Mouse (Mus musculus) heart, postnatal 14 days (tissue): Measurements from ENCODE around the gene Smco3. TPM values are rescaled to one million over a fixed set of nuclear protein-coding genes. Genes with fewer than 3 reads are reported as not detected.

Experiments
- DNase-seq, 2 experiments: peaks; one replicate each; pipeline ENCODE4 v3.0.0; 2021 to 2022
- intact Hi-C: fragments of 180-260 bp; cut with DNase I; formaldehyde crosslinking; loops from one replicate; pipeline ENCODE4 v1.15.1; 2025
- total RNA-seq, 2 experiments: library from RNA; stranded (reverse); gene quantifications; 2 replicates each; pipeline ENCODE4 v1.2.3; 2021

Gene Smco3
- total RNA-seq, 2 experiments from 2014 or later: not detected

DNA sequence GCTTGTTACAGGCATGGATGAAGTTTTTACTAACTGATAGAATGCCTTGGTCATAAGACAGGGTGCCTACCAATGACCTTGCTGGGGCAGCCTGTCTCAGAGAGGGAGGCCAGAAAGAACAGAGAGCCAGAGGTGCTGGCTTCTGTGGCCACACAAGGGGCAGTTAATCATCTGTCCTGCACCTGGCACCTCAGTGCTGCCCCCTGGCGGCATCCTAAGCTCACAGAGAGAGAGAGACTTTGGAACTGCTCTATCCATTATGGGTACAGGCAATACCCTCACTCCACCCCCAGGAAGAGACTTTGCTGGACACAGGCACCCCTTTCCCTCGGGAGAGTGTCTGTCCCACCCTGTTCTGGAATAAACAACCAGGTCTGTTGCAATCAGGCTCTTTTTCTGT, 12.5 kb upstream of the Smco3 start:
- DNase-seq: peak; percentile 68 to 74
- intact Hi-C loops: no loop called here

DNA sequence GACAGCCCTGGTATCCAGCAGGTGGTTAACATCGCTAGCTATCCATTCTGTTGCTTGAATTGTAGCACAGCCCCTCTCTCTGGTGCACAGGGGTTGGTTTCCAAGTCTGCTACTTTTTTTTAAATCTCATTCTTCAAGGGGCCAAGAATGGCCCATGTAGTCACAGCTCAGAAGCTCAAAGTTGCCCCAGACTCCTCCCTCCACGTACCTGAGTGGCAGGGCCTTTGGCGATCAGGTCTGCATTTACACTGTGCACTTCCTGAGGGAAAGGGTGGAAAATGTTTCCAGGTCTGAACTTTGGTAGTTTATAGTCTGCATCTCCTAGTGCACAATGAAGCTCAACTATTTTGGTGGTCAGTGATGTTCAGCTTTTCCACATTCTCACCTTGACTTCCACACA, 12.0 kb upstream of the Smco3 start:
- intact Hi-C loops: no loop called here
- no peak for DNase-seq

DNA sequence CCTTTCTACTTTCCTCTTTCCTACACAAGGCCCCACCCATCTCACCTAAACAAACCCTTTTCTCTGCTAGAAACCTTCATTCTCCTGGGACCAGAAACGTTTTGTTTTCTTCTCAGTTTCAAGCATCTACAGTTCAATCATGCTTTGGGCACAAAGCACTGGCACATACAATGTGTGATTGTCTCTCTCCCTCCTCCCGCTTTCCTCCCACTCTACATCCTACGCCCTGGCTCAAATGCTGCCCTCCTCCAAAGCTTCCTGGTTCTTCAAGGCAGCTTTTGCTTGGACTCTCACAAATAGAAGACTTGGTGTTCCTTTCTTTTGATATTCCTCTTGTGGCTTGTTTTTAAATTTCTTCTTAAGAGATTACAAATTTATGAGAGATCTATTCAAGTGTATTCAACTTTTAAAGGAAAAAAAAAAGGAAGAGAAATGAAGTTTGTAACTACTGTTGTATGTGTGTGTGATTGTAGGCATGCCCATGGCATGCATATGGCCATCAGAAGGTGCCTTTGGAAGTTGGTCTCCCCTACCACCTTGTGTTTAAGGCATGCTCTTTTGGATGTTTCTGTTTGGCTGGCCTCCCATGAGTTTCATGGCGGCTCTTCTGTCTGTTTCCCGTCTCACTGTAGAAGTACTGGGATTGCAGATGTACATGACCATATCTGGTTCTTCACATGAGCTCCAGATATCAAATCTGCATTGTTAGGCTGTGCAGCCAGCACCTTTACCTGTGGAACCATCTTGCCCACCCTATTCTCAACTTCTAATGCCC, 10.6 kb upstream of the Smco3 start:
- DNase-seq: no peak
- intact Hi-C loops: no loop called here

DNA sequence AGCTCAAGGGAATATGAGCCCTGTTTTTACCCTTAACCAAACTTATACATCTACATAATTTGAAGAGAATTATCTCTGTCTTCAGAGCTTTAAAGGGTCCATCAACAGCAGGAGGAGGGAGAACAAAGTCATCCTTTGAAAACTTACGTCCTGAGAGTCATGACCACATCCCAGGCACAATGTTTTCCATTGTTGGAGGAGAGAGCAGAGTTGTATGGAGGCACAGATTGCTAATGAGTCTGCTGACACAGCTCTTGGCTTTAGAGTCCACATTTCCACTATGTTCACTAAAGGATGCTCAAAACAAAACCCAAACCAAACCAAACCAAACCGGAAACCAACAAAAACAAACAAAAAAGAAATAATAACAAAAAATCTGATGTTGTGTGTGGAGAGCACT, 9.7 kb upstream of the Smco3 start:
- intact Hi-C loops: no loop called here
- no peak for DNase-seq

DNA sequence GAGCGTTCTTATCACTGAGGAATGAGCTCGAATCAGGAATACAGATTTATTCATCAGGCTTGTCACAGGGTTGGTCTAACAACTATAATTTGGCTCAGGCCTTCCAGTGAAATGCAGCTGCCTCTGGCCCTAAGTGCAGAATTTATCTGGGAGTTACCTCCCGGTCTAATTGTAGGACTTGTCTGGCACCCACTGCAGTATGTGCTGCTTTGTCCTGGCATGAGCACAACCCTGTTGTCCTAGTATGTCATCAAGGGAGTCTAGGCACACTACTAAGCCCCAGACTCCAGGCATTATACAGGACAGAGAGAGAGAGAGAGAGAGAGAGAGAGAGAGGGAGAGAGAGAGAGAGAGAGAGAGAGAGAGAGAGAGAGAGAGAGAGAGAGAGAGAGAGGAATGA, 2.1 kb upstream of the Smco3 start:
- intact Hi-C loops: no loop called here
- DNase-seq: no peak

DNA sequence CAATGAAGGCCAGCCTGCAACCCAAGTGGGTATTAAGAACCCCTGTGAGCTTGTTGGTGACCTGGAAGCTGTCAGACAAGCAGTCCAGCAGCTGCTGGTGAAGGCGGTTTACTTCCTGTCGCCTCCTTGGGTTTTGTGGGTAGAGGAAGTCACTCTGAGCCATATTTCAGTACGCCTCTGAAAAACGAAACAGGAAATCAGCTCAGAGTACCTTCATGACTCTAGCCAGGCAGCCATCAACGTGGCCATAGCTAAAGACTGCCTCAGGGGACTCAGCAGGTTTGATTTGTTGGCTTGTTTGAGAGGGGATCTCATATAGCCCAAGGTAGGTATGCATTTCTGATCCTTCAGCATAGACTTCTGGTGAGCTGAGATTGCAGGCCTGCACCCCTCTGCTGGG, 3.5 kb downstream of the Smco3 start:
- no peak for DNase-seq
- intact Hi-C loops: loop anchor here (2.0 kb wide), 1 partner anchor 27 kb away; the partner anchor contains the start of gene Hist4h4

DNA sequence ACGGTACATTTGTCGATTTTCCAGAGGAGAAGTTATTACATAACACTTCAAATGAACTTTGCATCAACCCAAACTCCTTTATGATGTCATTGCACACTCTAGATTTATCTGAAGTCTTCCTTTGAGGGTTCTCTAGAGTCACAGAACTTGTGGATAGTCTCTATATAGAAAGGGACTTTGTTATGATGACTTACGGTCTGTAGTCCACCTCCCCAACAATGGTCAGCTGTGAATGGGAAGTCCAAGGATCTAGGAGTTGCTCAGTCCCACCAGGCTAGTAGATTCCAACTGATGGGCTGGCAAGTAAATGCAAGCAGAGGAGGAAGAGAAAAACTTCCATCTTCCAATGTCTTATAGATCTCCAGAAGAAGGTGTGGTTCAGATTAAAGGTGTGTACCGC, 6.6 kb downstream of the Smco3 start:
- intact Hi-C loops: loop anchor here (10.0 kb wide), 1 partner anchor 916 kb away; no protein-coding TSS in a partner anchor
- no peak for DNase-seq

DNA sequence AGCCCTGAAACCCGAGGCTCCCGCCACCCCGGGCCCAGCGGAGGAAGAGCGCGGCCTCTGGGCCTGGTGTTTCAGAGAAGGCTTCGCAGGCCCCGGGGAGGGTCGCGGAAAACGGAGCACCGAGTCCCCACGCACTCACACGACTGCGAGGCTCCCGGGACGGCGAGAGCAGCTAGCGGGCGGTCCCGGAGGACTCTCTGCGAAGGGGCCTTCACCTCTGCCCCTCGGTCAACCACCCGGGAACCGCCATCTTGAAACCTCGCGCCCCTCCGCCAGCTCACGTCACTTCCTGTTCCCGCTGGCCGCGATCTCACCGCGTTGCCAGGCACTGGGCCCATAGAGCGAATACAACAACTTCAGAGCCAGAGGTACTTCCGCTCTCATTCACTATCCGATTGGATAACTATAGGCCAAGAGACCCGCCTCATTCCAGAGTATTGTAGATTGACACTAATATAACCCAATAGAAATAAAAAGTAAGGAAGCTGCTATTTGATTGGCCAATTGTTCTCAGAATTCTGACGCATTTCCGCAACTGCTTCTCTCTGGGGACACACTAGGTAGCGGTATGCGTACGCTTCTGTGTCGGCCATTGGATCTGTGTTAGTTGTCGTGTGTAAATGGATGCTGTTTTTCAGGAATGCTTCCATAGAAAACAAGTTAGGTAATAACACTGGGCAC, 7.2 kb downstream of the Smco3 start, which contains the start of gene Wbp11:
Wbp11 (minus strand) TSS at position 353 of the 681 bp plus-strand sequence.
- DNase-seq: peak; percentile 94 to 97
- intact Hi-C loops: loop anchor here (10.0 kb wide), 1 partner anchor 917 kb away; no protein-coding TSS in a partner anchor

DNA sequence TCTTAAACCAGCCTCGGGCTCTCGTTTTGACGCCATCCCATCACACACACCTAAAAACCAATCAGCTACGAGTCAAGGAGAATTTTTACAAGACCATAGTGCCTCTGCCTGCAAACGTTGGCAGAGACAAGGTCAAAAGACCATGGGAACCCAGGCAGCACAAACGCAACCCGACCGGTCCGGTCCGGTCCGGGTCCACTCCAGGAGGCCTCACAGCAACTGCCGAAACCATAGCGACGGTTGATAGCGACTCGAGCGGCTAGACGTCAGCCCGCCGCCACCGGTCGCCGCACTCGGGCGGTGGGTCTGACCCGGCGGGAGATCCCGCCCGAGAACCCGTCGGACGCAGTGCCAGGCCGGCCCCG, 7.8 kb downstream of the Smco3 start, which contains the start of gene BC049715:
BC049715 (plus strand) TSS at position 111 of the 365 bp plus-strand sequence.
- DNase-seq: no peak
- intact Hi-C loops: loop anchor here (10.0 kb wide), 1 partner anchor 917 kb away; no protein-coding TSS in a partner anchor

DNA sequence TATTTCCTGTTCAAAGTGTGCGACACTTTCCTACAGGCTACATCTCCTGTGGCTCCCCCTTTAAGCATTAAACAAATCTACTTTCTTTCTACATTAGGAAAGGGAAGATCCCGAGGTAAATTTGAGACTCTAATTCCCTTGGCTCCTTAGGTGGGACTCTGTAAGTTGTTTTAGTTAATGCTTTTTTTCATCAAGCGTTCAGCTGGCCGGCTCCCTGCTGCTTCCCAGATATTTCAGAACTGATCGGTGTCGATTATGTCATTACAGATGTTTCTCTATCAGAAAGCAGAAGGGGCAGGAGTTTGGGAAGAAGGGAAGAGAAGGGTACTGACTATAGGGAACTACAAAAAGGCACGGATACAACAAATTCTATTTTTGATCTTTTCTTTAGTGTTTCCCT, 8.1 kb downstream of the Smco3 start:
- DNase-seq: no peak
- intact Hi-C loops: loop anchor here (10.0 kb wide), 1 partner anchor 918 kb away; no protein-coding TSS in a partner anchor

DNA sequence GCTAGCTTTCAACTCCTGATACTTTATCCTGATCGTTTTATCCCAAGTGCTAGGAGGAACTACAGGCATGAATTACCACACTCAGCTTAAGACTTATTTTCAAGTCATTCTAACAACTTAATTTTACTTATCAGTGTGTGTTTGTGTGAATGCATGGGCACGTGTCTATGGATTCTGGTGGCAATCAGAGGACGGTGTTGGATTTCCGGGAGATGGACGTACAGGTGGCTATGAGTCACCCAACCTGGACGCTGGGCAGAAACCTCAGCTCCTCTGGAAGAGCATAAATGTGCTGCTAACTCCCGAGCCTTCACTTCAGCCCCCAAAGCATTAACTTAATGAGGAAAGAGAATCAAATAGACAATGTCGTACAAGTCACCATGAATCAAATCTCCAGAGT, 10.3 kb downstream of the Smco3 start:
- intact Hi-C loops: loop anchor here (10.0 kb wide), 1 partner anchor 920 kb away; no protein-coding TSS in a partner anchor
- DNase-seq: no peak

DNA sequence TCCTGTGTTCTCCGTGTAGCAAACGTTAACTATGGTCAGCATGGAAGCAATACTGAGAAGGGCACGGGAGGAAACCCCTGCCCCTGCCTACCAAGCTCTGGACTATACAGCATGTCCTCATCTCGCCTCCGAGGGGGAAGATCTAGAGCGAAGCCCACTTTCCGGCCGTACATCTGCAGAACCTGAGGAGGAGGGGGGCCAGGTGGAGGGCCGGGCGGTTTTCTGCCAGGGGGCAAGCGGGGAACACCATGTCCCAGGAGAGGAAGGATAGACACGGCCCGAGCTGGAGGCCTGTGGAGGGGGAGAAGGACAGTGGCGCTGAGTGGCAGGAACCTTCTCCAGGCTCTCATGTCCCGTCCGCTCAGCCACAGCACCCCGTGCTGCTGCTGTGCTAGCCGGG, 14.2 kb downstream of the Smco3 start:
- DNase-seq: no peak
- intact Hi-C loops: loop anchor here (10.0 kb wide), 1 partner anchor 924 kb away; no protein-coding TSS in a partner anchor

DNA sequence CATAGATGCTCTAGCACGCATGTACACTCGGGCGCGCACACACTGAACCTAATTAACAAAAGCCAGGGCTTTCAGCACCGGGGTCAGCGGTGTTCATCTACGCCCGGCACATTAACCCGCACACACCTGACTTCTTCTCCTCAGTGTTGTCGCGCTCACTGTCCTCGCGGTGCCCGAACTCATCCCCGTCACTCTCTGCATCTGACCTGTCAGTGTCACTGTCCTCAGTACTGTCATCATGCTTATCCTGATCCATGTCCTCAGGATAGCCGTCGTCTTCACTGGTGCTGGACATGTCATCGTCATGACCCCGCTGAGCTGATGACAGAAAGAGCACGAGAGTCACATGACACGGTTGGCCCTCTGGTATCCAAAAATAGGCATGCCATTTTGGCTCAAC, 14.9 kb downstream of the Smco3 start:
- no peak for DNase-seq
- intact Hi-C loops: loop anchor here (10.0 kb wide), 1 partner anchor 924 kb away; no protein-coding TSS in a partner anchor

DNA sequence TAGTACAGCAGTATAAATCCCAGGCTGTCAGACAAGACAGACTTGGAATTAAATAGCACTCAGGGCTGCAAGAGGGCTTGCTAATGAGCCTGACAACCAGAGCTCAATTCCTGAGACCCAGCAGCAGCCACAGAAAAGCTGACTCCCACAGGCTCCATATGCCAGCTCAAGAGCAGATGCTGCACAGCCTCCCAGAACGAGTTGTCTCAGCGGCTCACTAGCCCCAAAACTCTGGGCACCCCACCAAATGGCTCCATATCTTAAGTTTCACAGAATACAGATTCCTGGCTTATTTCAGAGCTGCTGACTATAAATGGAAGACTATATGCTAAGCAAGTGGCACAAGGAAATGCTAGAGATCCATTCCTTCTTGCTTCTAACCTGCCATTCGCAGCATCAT, 17.7 kb downstream of the Smco3 start:
- intact Hi-C loops: no loop called here
- no peak for DNase-seq

DNA sequence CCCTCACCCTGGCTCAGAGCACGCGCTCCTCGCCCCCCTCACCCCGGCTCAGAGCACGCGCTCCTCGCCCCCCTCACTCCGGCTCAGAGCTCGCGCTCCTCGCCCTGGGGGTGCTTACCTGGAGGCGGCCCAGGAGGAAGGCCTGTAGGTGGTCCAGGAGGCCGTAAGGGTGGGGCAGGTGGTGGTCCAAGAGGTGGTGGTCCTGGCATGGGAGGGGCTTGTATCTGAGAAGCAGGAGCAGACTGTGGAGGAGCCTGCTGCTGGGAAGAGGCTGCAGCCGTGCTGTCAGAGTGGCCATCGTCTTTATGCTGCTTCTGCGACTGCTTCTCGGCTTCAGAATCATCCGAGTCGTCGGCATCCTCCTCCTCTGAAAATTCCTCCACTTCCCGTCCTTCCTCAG, 18.4 kb downstream of the Smco3 start:
- intact Hi-C loops: no loop called here
- DNase-seq: no peak

DNA sequence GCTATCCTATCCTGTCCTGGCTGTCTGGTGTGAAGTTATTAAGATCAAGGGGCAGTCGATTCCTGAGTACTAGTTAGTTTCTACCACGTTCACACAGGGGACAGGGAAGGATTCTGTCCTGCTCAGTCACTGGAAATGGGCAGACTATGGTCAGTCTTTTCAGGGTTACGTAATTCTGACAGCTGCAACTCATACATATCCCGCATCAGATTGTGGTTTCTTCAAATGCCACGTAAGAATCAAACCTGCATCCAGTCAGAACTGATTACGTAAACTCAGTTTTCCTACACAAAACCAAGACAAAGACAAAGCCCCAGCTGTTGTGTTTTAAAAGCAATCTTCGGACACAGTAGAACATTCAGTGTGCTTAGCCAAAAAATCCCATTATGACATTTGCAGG, 19.9 kb downstream of the Smco3 start:
- intact Hi-C loops: no loop called here
- no peak for DNase-seq

DNA sequence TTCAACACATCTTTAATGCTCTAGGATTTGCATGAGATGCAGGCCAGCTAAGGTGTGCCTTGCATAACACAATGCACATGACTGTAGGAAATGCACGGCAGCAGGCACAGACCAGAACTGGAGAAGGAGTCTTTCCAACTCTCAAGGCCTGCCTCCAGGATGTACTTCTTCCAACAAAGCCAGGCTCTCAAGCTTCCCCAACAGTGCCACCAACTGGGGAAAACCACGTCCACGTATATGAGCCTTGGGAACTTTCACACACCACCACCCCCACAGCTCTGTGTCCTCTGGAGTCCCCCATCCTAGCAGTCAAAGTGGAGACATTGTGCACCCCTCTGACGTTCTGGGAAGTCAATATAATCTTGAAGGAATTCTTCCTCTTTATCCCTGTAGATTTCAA, 22.1 kb downstream of the Smco3 start:
- peak in 1 of 2 experiments; percentile 32 for DNase-seq
- intact Hi-C loops: no loop called here

DNA sequence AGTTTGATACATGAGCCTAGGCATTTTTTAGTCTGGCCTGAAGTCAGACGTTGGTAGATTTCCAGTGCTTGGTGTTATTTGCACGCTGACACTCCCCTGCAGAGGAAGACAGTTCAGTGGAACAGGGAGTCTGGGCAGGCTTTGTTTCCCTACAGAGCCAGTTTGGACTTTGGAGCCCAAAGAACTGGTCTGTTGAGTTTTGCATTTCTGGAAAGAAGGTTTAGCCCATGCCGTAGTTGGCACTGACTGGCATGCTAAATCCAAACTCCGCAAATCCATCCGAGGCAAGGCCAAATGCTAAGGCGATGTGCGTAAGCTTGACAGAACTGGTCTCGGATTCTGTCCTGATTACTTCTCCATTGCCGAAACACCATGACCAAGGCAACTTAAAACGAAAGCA, 24.1 kb downstream of the Smco3 start:
- DNase-seq: no peak
- intact Hi-C loops: no loop called here

DNA sequence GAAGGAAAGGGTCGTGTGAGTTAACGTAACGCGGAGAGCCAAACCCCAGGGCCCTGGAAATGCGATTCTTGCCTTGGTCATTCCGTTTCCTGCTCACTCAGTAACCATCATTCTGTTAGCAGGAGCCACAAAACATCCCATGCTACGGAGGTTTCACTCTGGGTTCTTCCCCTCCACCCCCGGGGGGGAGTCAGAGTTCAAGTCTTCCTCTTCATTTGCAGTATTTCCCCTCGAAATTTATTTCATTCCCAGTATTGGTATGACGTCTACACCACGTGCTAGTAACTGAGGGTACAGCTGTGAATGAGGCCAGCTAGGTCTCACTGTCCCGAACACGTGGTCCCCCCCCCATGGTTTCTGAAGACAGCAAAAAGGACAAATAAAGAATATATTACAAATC, 25.6 kb downstream of the Smco3 start:
- intact Hi-C loops: no loop called here
- no peak for DNase-seq

DNA sequence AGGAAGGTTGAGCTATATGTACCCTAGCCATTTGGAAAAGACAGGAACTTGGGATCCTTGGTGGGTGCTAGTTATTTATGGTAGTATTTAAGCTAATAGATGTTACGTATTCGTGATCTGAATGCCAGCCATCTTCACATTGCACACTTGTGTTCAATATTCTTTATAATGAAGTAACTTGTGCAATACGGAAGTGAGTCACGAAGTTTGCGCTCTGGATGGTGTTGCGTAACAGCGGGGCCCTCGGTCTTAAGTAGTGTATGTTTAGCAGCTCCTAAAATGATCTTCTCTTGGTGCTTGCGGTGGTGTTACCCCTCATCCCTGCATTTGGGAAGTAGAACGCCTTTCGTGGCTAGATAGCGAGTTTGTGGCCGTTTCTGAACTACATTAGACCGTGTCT, 26.2 kb downstream of the Smco3 start:
- intact Hi-C loops: no loop called here
- peak in 1 of 2 experiments; percentile 43 for DNase-seq

DNA sequence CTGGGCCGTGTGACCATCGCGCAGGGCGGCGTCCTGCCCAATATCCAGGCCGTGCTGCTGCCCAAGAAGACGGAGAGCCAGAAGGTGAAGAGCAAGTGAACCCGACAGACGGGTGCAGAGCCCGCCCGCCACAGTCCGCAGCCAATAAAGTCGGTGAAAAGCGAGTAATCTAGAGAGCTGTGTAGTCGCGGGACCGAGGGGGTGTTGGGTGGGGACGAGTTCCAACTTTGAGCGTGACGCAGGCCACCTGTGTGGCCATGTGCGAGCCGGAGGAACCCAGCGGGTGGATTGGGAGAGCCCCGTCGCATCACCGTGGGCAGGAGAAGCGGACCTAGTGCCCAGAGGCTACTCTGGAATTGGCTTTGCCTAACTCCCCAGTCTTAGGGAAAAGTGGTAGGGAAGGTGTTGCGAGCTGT, 26.6 kb downstream of the Smco3 start:
- DNase-seq: peak in 1 of 2 experiments; percentile 43

More for the DNA sequence above, 26.6 kb downstream of the Smco3 start:
- intact Hi-C loops: no loop called here
